Comparison of ENCODE assay signal across 10 mouse cellular contexts in genomic region chr2:71837261-71837660, GRCm38 (mm10).
"Had no signal": no experiment of that assay in that cellular context is flagged by ENCODE, and none has a peak within 500 bp of the region (broad histone marks: within the 10 kb centered on the region; RNA-seq: fewer than 3 reads in every experiment).

No protein-coding gene starts in this region.

- H3K4me3 ChIP-seq: limb, embryonic 15.5 days; liver, embryonic 13.5 days; megakaryocyte, embryonic 14.5 days; midbrain, embryonic 13.5 days; neural tube, embryonic 12.5 days had no signal

- H3K9me3 ChIP-seq: limb, embryonic 15.5 days; liver, embryonic 13.5 days; megakaryocyte, embryonic 14.5 days; midbrain, embryonic 13.5 days; neural tube, embryonic 12.5 days had no signal

- H3K36me3 ChIP-seq: liver, embryonic 13.5 days; neural tube, embryonic 12.5 days had no signal

- H3K27me3 ChIP-seq: limb, embryonic 15.5 days; liver, embryonic 13.5 days; megakaryocyte, embryonic 14.5 days; midbrain, embryonic 13.5 days; neural tube, embryonic 12.5 days had no signal

- DNase-seq: liver, embryonic 13.5 days; thymus, adult 18-20 months had no signal

- H3K4me1 ChIP-seq: limb, embryonic 15.5 days; liver, embryonic 13.5 days; midbrain, embryonic 13.5 days; neural tube, embryonic 12.5 days had no signal

- H3K27ac ChIP-seq: limb, embryonic 15.5 days; liver, embryonic 13.5 days; macrophage; midbrain, embryonic 13.5 days; neural tube, embryonic 12.5 days; stomach, postnatal 0 days had no signal

- ATAC-seq: liver, postnatal 0 days; lung, postnatal 0 days; midbrain, embryonic 13.5 days had no signal
